ENCODE assay signal across 12 mouse cellular contexts in the genomic region with DNA sequence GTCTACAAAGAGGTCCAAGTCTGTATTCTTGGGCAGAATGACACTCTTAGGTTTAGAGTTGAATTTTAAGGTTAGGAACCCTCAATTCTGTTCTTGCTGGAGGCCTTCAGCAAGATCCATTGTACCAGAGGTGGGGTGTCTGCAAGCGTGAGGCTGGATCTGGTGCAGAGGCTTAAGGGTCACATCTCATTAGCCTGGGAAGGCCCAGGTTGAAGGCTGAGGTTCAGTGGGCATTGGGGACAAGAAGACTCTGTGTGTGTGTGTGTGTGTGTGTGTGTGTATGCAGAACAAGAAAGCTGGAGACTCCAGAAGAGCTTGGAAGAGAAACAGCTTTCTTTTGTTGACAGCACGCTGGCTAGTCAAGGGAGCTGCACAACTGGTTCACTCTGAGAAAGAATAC. TPM values are rescaled to one million over a fixed set of nuclear protein-coding genes. Genes with fewer than 3 reads are reported as not detected.
A peak's percentile ranks its signal among the peaks of the same experiment; 100 is the strongest.
DNase-seq lines count a peak whose midpoint lies in the region; ATAC-seq and TF ChIP-seq lines count a peak whose summit lies in the region.
"Had no signal": no experiment of that assay in that cellular context is flagged by ENCODE, and none has a peak within 500 bp of the region (broad histone marks: within the 10 kb centered on the region; RNA-seq: fewer than 3 reads in every experiment).

No protein-coding gene starts in this region.

- H3K4me1 ChIP-seq in cortical plate, adult 2 months (ENCODE audit: control insufficient read depth, insufficient read depth, low read length), result no peaks in the 10 kb centered on the region; the same call in 1 of the 2 replicates
- peaks cover 8% of the 10 kb centered on the region for H3K4me1 ChIP-seq in liver, postnatal 0 days (ENCODE audit: insufficient read depth)
- H3K4me1 ChIP-seq: neural tube, embryonic 12.5 days had no signal

- no peak for TF ChIP-seq POLR2A in cortical plate, adult 2 months (IDR thresholded peaks at IDR 0.05; ENCODE audit: extremely low read depth, insufficient read depth, low read length)

- 76% methylated on average over 2 of the region's 2 CpGs for WGBS in liver, postnatal 0 days (ENCODE audit: insufficient replicate concordance)

- H3K4me2 ChIP-seq in liver, postnatal 0 days (ENCODE audit: low read depth, low read length), result peak overlapping the region; percentile 67; the same call in 1 of the 2 replicates

- H3K9ac ChIP-seq in liver, postnatal 0 days (replicated peaks), result no peak overlapping the region
- H3K9ac ChIP-seq: forebrain, embryonic 15.5 days; midbrain, embryonic 12.5 days; neural tube, embryonic 12.5 days had no signal

- no peak overlapping the region for H3K4me3 ChIP-seq in layer of hippocampus, adult 2 months
- H3K4me3 ChIP-seq in cortical plate, adult 2 months (ENCODE audit: insufficient read depth, low read length), result no peak overlapping the region
- H3K4me3 ChIP-seq in liver, postnatal 0 days (ENCODE audit: low read depth, low read length), result no peak overlapping the region

- no peaks in the 10 kb centered on the region for H3K36me3 ChIP-seq in liver, postnatal 0 days (replicated peaks; ENCODE audit: insufficient read depth, low read length)
- H3K36me3 ChIP-seq: embryonic facial prominence, embryonic 15.5 days; forebrain, embryonic 15.5 days; hindbrain, embryonic 15.5 days; midbrain, embryonic 12.5 days; neural tube, embryonic 12.5 days had no signal

- DNase-seq in heart, adult 11 months, result peak; percentile 85
- no peak for DNase-seq in heart, adult 18-20 months
- no peak for DNase-seq in layer of hippocampus, adult 2 months (ENCODE audit: low spot score in 2 of 2)
- DNase-seq in layer of hippocampus, adult 9-10 months (ENCODE audit: low spot score), result no peak
- DNase-seq in liver, postnatal 0 days, result no peak
- DNase-seq in neural tube, embryonic 10.5 days (ENCODE audit: extremely low spot score, low spot score), result no peak

- H3K9me3 ChIP-seq in liver, postnatal 0 days (ENCODE audit: low read length), result no peaks in the 10 kb centered on the region
- H3K9me3 ChIP-seq: embryonic facial prominence, embryonic 15.5 days; forebrain, embryonic 15.5 days; hindbrain, embryonic 15.5 days; midbrain, embryonic 12.5 days had no signal

- H3K27me3 ChIP-seq in liver, postnatal 0 days (ENCODE audit: insufficient read depth, low read length), result no peaks in the 10 kb centered on the region
- H3K27me3 ChIP-seq: embryonic facial prominence, embryonic 15.5 days; forebrain, embryonic 15.5 days; hindbrain, embryonic 15.5 days; midbrain, embryonic 12.5 days; neural tube, embryonic 12.5 days had no signal

- peak overlapping the region; percentile 84 for H3K27ac ChIP-seq in layer of hippocampus, adult 2 months
- 0 out of 2 replicates have a peak overlapping the region, but pooled peaks have one; percentile 12 for H3K27ac ChIP-seq in cortical plate, adult 2 months (ENCODE audit: insufficient read depth, low read length)
- peak overlapping the region; percentile 55; the same call in 1 of the 2 replicates for H3K27ac ChIP-seq in liver, postnatal 0 days (ENCODE audit: low read depth)
- H3K27ac ChIP-seq: midbrain, embryonic 12.5 days; neural tube, embryonic 12.5 days had no signal

- ATAC-seq in liver, postnatal 0 days, result no peak

- TF ChIP-seq EP300 in liver, postnatal 0 days (IDR thresholded peaks at IDR 0.05; ENCODE audit: low read depth), result no peak

- TF ChIP-seq CTCF in layer of hippocampus, adult 2 months (conservative IDR thresholded peaks at IDR 0.05), result no peak
- no peak for TF ChIP-seq CTCF in cortical plate, adult 2 months (IDR thresholded peaks at IDR 0.05; ENCODE audit: extremely low read depth, insufficient read depth, low read length)
- TF ChIP-seq CTCF in liver, postnatal 0 days (IDR thresholded peaks at IDR 0.05; ENCODE audit: low read depth), result no peak

RNA-seq across cellular contexts. Expression of a gene that starts 7.9 kb away (rescaled TPM):
- 10 to 100 TPM; 22.3 to 24.2 TPM for total RNA-seq in heart, adult 18-20 months (2021)
- 100 to 1,000 TPM; 118 to 124 TPM for total RNA-seq in layer of hippocampus, adult 2 months (2021)
- 160 and 173 TPM in 2 replicates for polyA plus RNA-seq in cortical plate, adult 2 months (2012; rRNA removed)
- 21.2 and 22.0 TPM in 2 replicates for polyA plus RNA-seq in liver, postnatal 0 days (2015; fragmentation: Nextera tagmentation; extraction: Ambion mirVana)

RNA-seq across cellular contexts. Expression of a gene that starts 34.9 kb away (rescaled TPM):
- 1 to 10 TPM; 7.4 to 8.8 TPM for total RNA-seq in heart, adult 18-20 months (2021)
- 100 to 1,000 TPM; 744 to 746 TPM for total RNA-seq in layer of hippocampus, adult 2 months (2021)
- polyA plus RNA-seq in cortical plate, adult 2 months (2012; rRNA removed), result 284 and 308 TPM in 2 replicates
- 1.7 and 2.6 TPM in 2 replicates for polyA plus RNA-seq in liver, postnatal 0 days (2015; fragmentation: Nextera tagmentation; extraction: Ambion mirVana)

Comparison
In these comparisons a context has a peak if more than half of its experiments do, and no peak if none do; other contexts are left out.
1. H3K27ac ChIP-seq: peak in every context shown above with its lines; median percentile 84 in layer of hippocampus, adult 2 months; 55 in liver, postnatal 0 days; 12 in cortical plate, adult 2 months.
2. RNA of a gene that starts 7.9 kb away (total RNA-seq): 118 to 124 TPM in layer of hippocampus, adult 2 months; 22.3 to 24.2 TPM in heart, adult 18-20 months; every median in the first group is over 4 times any median in the second.
3. RNA of a gene that starts 34.9 kb away (total RNA-seq): 744 to 746 TPM in layer of hippocampus, adult 2 months; 7.4 to 8.8 TPM in heart, adult 18-20 months; every median in the first group is over 10 times any median in the second.